Mouse (Mus musculus) fibroblast of lung, adult 2 months (primary cell): Measurements from ENCODE around the gene Stx6.

Experiments used
- DNase-seq: peaks from one replicate; pipeline ENCODE4 v3.0.0-alpha.2; 2011; ENCODE audit warnings: low read depth

The Stx6 gene

GRCm38 (mm10) chr1:155207859-155208258, 49.3 kb downstream of the Stx6 start:
- DNase-seq: no peak

DNA sequence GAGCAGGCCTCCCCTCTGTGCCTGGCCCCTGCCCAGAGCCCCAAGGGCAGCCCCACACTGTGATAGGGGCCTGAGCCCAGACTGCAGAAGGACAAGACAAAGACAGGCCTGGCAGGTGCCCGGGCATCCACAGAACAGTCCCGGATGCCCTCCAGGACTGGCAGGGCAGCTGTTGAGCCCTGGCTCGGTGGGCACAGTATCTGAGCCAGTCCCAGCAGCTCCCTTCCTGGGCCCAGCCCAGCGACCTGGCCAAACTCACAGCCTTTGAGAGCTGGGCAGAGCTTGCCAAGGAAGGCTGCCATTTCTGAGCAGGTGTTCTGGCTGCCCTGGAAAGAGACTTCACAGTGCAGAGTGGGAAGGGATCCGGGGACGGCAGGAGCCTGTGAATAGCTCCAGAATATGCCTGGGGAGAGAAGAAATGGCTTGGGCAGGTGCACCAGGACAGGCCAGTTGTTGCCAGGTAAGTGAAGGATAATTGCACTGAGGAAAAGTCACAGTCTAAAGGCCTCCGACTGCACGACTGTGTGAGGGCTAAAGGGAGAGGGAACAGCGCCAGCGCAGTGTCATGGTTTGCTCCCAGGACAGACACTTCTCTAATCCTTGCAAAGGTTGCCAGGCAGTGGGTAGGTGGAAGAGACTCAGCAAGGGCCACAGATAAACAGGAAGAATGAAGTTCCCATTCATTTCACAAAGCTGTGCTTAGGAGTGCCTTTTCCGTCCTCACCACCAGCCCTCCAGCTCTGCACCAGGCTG, 51.7 kb downstream of the Stx6 start:
- no peak for DNase-seq

DNA sequence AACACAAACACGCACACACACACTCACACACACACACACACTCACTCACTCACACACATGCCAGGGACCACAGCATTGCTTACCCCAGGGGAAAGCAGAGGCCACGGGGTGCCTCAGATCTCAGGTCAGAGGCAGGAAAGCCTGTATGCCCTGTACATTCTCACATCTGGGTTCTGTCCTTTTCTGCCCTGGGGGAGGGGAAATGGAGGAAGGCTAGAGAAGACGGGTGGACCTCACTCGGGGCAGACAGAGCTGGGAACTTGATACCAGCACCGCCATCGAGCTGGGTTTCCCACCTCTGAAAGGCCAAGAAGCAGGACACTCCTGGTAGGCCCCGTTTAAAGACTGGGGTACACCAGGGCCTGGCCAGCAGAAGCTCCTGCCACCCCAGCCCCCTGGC, 52.5 kb downstream of the Stx6 start:
- DNase-seq: no peak

- no peak for DNase-seq
Measured at GRCm38 (mm10) chr1:155212081-155212480, 53.6 kb downstream of the Stx6 start.

DNA sequence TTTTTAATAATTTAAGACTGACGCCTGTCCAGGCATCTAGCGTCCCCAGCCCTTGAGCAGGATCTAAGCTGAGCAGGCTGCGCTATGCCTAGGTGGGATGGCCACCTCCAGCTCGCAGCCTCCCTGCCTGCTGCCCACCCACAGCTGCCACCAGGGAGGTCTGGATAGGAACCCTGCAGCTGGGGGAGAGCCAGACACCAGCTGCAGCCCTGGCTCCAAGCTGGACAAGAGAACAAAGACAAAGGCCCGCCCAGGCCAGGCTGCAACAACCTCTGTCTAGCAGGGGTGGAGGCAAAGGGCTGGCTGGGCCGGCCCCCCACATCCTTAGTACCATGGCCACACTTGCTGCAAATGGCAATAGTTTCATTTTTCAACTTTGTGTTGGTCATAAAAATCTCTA, 54.0 kb downstream of the Stx6 start:
- DNase-seq: no peak

- DNase-seq: no peak
Measured at GRCm38 (mm10) chr1:155212936-155213774, 54.6 kb downstream of the Stx6 start.

DNA sequence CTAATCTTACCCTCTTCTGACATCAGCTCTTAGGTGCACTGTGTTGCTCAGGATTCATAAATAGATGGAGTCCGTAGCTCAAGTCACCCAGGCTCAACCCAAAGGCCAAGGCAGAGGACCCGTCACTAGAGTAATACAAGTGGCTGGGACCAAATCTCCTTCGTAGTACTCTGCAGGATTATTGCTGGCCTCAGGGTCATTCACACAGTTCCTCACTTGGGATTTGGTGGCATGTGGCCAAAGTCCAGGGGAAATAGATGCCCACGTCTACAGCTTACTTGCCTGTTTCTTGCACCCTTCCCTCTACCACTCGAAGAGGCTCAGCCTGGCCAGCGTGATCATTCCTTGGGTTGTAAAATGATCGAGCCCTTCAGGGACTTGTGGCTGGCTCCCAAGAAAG, 55.4 kb downstream of the Stx6 start:
- DNase-seq: no peak

DNA sequence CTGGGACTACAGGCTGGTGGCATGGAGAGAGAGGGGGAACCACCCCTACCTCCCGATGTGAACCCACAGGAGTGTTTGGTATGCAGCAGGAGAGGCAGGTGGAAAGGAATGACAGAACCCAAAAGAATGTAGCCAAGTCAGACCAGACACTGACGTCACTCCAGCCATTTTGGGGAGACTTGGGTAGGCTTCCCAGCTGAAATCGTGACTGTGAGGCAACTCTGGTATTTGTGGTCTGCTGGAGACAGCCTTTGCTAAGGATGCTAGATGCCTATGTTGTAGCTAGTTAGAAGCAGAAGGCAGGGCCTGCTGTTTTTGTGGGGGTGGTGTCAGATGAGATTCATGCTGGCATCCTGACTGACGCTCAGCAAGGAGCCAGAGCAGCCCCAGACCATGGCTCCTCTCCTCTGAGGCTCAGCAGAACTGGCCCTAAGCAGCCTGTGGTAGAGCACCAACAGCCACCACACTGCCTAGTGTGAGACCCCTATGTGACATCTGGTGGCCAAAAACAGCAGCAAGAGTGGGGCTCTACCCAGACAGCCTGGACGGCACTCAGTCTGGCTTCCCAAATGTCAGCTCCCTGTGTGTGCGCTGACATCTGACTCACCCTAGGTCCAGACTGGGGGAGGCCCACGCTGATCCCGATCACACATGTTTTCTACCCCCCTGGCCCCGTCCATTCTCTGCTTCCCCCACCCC, 56.7 kb downstream of the Stx6 start:
- DNase-seq: peak; percentile 82

GRCm38 (mm10) chr1:155216313-155216712, 57.8 kb downstream of the Stx6 start:
- no peak for DNase-seq

GRCm38 (mm10) chr1:155216844-155217243, 58.3 kb downstream of the Stx6 start:
- no peak for DNase-seq

DNA sequence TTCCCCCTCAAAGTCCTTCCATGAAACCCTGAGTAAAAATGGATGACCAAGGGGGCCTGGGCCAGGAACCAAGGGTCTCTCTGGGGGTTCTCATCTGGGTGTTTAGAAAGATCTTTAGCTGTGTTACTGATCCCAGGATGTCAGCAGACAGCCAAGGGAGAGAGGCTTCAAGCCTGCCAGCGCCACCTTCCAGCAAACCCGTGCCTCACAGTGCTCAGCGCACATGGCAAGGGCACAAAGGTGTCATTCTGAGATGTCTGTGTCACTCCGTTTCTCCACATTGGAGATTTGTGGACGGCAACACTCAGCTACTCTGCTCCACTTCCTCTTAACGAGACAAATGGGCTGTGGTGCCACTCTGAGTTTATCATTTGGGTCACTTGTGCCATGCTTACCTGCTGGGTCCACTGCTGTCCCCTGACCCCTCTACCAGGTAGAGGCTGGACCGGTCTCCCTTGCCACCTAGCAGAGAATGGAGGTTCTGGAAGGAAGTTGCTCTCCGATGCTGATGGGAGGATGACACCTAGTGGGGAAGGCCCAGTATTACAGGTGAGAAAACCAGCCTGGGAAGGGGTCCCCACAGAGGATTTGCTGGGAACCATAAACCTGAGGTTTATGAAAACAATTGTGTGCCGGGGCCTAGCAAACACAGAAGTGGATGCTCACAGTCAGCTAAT, 59.5 kb downstream of the Stx6 start:
- no peak for DNase-seq

- no peak for DNase-seq
Measured at GRCm38 (mm10) chr1:155218924-155219323, 60.4 kb downstream of the Stx6 start.

DNA sequence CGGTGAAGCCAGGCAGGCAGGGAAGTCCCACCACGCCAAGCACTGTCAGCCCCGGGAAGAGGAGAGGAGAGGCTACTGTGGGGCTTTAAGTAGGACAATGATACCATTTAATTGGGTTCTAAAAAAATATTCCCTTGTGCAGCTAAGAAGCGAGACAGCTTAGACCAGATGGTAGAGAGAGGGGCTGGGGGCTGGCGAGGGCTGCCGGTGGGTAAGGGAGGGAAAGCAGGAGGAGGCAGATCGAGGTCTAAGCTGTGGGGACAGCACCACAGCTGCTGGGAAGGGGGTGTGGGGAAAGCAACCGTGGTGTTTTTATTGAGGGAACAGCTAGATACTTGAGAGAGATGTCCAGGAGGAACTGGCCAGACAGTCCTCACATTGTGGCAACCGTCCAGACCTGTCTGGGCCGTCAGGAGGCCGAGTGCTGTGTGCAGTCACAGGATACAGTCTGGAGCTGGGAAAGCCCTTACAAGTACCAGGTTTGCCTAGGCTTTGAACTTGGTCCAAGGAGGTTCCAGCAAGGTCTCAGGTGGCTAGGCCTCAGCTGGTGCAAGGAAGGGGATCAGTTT, 63.7 kb downstream of the Stx6 start:
- no peak for DNase-seq

GRCm38 (mm10) chr1:155223036-155223435, 64.5 kb downstream of the Stx6 start:
- no peak for DNase-seq

- peak; percentile 79 for DNase-seq
Measured at GRCm38 (mm10) chr1:155223849-155224554, 65.5 kb downstream of the Stx6 start.

DNA sequence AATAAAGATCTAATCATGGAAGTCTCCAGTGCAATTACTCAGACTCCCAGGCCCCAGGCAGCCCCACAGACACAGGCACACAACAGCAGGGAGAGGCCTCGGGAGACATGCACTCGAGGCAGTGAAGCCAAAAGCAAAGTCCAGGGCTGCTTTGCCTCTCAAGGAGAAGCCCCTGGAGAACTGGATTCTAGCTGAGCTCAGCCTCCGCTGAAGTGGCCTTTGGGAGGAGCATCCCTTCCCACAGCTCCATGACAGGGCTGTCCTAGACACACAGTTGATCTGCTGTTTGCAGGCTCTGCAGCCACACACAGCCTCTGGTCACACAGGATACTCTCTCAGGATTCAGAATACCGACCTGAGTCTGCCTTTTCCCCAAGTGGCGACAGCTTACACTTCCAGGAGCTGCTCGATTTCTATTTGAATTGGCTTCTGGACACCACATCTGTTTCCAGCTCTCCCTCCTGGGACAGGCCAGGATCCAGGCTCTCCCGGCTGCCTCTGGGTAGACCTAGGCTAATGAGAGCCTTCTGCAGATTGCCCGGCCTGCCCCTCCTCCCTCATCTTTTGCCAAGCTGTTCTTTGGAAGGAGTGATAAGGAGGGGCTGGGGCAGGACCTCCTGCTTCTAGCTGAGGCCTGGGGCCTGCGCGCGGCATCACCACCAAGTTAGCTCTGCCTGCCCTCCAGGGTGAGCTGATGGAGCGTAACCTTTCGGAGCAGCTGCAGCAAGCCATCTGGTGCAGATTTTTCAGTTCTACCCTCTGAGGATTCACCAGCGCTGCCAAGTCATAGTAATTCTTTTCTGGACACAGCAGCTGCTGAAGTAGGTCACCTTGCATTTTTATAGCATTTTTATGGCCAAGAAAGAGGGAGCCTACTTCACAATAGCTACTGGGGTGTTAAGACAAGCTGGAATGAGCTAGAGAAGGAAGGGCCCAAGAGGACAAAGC, 71.2 kb downstream of the Stx6 start:
- no peak for DNase-seq

DNA sequence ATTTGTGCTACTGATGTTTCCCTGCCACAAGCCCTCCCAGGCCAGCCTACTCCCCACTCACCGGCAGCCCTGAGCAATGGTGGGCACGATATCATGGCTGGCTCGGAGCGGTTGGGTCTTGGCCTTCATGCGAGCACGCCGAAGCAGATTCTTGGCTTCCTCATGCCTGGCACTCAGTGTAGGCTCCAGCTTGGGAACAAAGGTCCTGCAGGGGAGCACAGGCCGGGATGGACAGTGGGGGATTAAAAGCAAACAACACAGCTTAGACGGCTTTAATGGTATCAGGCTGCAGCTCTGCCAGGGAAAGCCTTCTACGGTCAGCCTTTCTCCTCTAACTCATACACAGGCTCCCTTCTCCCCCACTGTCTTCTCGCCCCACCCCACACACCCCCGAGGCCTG, 73.9 kb downstream of the Stx6 start:
- no peak for DNase-seq

GRCm38 (mm10) chr1:155232786-155233185, 74.3 kb downstream of the Stx6 start:
- no peak for DNase-seq

DNA sequence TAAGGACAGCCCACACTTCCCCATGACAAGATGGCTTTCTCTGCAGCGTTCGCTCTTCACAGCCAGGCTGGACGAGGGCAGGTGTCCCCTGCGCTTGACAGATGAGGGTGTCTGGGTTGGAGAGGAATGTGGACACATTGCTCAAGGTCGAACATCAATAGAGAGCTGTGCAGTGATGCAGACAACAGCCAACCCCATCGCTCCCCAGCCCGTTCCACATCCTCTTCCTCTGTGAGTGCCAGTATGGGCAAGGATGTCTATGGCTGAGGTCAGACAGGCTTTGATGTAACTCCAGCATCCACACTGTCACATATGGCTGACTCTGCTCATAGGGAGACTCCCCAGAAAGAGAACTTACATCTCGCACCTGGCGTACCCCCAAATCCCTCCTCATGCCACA, 74.9 kb downstream of the Stx6 start:
- no peak for DNase-seq
